Comparison of ENCODE assay signal across 8 mouse cellular contexts in the genomic region with DNA sequence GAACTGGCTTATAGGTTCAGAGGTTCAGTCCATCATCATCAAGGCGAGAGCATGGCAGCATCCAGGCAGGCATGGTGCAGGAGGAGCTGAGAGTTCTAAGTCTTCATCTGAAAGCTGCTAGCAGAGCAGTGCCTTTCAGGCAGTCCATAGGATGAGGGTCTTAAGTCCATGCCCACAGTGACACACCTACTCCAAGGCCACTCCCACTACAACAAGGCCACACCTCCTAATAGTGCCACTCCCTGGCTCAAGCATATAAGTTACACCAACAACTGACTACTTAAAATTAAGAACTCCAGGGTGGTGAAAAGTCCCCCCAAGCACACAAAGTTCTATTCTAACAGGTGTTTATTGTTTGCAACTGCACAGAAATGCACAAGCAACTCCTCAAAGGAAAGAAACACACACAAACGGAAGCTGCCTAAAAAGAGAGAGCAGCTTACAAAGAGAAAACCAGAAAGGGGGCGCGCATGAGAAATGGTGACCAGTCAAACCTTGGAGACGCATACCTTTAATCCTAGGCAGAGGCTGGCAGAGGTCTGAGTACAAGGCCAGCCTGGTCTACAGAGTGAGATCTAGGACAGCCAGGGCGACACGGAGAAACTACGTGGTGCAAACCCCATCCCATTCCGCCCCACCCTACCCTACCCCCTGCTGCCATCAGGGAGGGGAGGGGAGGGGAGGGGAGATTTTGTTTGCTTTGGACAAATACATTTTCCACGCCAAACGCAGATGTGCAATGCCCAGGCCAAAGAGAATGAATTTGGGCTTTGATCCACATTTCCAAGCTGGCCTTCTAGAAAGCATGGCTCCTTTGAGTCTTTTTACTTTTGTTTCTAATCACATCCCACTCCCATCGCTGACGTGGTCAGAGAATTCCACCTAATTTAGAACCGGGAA. TPM values are rescaled to one million over a fixed set of nuclear protein-coding genes. Genes with fewer than 3 reads are reported as not detected.
DNase-seq lines count a peak whose midpoint lies in the region; ATAC-seq and TF ChIP-seq lines count a peak whose summit lies in the region.

No protein-coding gene starts in this region.

- 6% methylated on average over 14 of the region's 14 CpGs for WGBS in intestine, postnatal 0 days

- peak; percentile 40 for DNase-seq in gastrocnemius, adult 2 months
- no peak for DNase-seq in gastrocnemius, postnatal 36 days
- DNase-seq in adrenal gland, postnatal 14 days, result peak; percentile 32
- DNase-seq in gastrocnemius, postnatal 25 days, result peak; percentile 33
- DNase-seq in lung, postnatal 10 days, result peak; percentile 65
- peak; percentile 55 for DNase-seq in retina, postnatal 1 day
- DNase-seq in layer of hippocampus, adult 18-20 months (ENCODE audit: low spot score in 2 of 2), result no peak

- H3K36me3 ChIP-seq in intestine, postnatal 0 days (ENCODE audit: control insufficient read depth, insufficient read depth), result no peaks in the 10 kb centered on the region

- intact Hi-C loops in gastrocnemius, adult 2 months (cut with DNase I), result no loop called here
- intact Hi-C loops in gastrocnemius, postnatal 36 days (cut with DNase I), result loop anchor here (10.0 kb wide), 1 partner anchor 84 kb away; no protein-coding TSS in a partner anchor

- no peaks in the 10 kb centered on the region for H3K4me1 ChIP-seq in intestine, postnatal 0 days (replicated peaks; ENCODE audit: control insufficient read depth, insufficient read depth, low read length)

- TF ChIP-seq CTCF in gastrocnemius, adult 2 months (IDR thresholded peaks at IDR 0.05), result no peak
- peak; percentile 28; the same call in 1 of the 2 replicates for TF ChIP-seq CTCF in intestine, postnatal 0 days (IDR thresholded peaks at IDR 0.05; ENCODE audit: low read depth)

- no peaks in the 10 kb centered on the region for H3K27me3 ChIP-seq in intestine, postnatal 0 days (replicated peaks; ENCODE audit: control insufficient read depth, insufficient read depth, low read length)

- peak overlapping the region; percentile 84 for H3K9ac ChIP-seq in intestine, postnatal 0 days (ENCODE audit: low read depth, low read length)

- ATAC-seq in intestine, postnatal 0 days, result peak; percentile 46; the same call in 1 of the 2 replicates

- H3K9me3 ChIP-seq in intestine, postnatal 0 days (ENCODE audit: control insufficient read depth), result no peaks in the 10 kb centered on the region

- H3K27ac ChIP-seq in gastrocnemius, adult 2 months, result peak overlapping the region; percentile 96
- peak overlapping the region; percentile 81; the same call in 1 of the 2 replicates for H3K27ac ChIP-seq in intestine, postnatal 0 days (ENCODE audit: low read depth, low read length)

- peak overlapping the region; percentile 95 for H3K4me3 ChIP-seq in gastrocnemius, adult 2 months
- H3K4me3 ChIP-seq in intestine, postnatal 0 days (ENCODE audit: low read depth, low read length), result peak overlapping the region; percentile 78

- H3K4me2 ChIP-seq in intestine, postnatal 0 days (replicated peaks; ENCODE audit: low read depth), result peak overlapping the region; percentile 82

RNA-seq across cellular contexts. Expression of gene Fam114a1, which starts 0.7 kb away (rescaled TPM):
- 10 to 100 TPM in 1 of 2 experiments, 1 to 10 TPM in 1; 7.6 to 14.1 TPM for total RNA-seq in gastrocnemius, adult 2 months (2021)
- 10 to 100 TPM; 10.0 to 12.4 TPM for total RNA-seq in gastrocnemius, postnatal 36 days (2021)
- 24.6 and 27.9 TPM in 2 replicates for total RNA-seq in adrenal gland, postnatal 14 days (2021)
- total RNA-seq in gastrocnemius, postnatal 25 days (2021), result 10 to 100 TPM; 15.8 to 16.2 TPM
- 30.5 and 31.8 TPM in 2 replicates for polyA plus RNA-seq in intestine, postnatal 0 days (2015; fragmentation: Nextera tagmentation; extraction: Ambion mirVana)
- total RNA-seq in layer of hippocampus, adult 18-20 months (2021), result 1 to 10 TPM; 4.6 to 4.7 TPM

RNA-seq across cellular contexts. Expression of gene Tlr6, which starts 9.3 kb away (rescaled TPM):
- total RNA-seq in gastrocnemius, adult 2 months (2021), result under 1 TPM; 0.28 to 0.36 TPM
- total RNA-seq in gastrocnemius, postnatal 36 days (2021), result 1 to 10 TPM; 1.0 TPM
- 0.85 and 2.3 TPM in 2 replicates for total RNA-seq in adrenal gland, postnatal 14 days (2021)
- 1 to 10 TPM in 1 of 2 experiments, under 1 TPM in 1; 0.92 to 1.2 TPM for total RNA-seq in gastrocnemius, postnatal 25 days (2021)
- polyA plus RNA-seq in intestine, postnatal 0 days (2015; fragmentation: Nextera tagmentation; extraction: Ambion mirVana), result 0.27 and 0.43 TPM in 2 replicates
- 1 to 10 TPM in 1 of 2 experiments, under 1 TPM in 1; 0.89 to 1.2 TPM for total RNA-seq in layer of hippocampus, adult 18-20 months (2021)

RNA-seq across cellular contexts. Expression of gene Tlr1, which starts 35.8 kb away (rescaled TPM):
- total RNA-seq in gastrocnemius, adult 2 months (2021), result under 1 TPM; 0.08 to 0.10 TPM
- total RNA-seq in gastrocnemius, postnatal 36 days (2021), result under 1 TPM; 0.10 to 0.15 TPM
- total RNA-seq in adrenal gland, postnatal 14 days (2021), result 0.85 and 3.4 TPM in 2 replicates
- under 1 TPM; 0.13 to 0.33 TPM for total RNA-seq in gastrocnemius, postnatal 25 days (2021)
- polyA plus RNA-seq in intestine, postnatal 0 days (2015; fragmentation: Nextera tagmentation; extraction: Ambion mirVana), result 1.0 and 1.6 TPM in 2 replicates
- under 1 TPM in 1 of 2 experiments, not detected in 1; 0.97 TPM for total RNA-seq in layer of hippocampus, adult 18-20 months (2021)

Comparison
In these comparisons a context has a peak if more than half of its experiments do, and no peak if none do; other contexts are left out.
1. DNase-seq: peak in gastrocnemius, adult 2 months (single experiment), adrenal gland, postnatal 14 days (single experiment), gastrocnemius, postnatal 25 days (single experiment), lung, postnatal 10 days (single experiment) and retina, postnatal 1 day (single experiment); none in gastrocnemius, postnatal 36 days (0 of 2) and layer of hippocampus, adult 18-20 months (0 of 2).